Mouse (Mus musculus): ENCODE data around the gene Iqsec2. TPM values are rescaled to one million over a fixed set of nuclear protein-coding genes. Genes with fewer than 3 reads are reported as not detected.
"Not testable (repeated sequence)": the region's sequence is repeated elsewhere in the genome, so short reads cannot be mapped to it uniquely, and the experiment has no call there.

Iqsec2 gene
- total and polyA plus RNA-seq, 2 experiments from 2014 or later, result 7.5 to 23.2 TPM

- WGBS, result 91% methylated on average over 4 of the region's 6 CpGs
Observed at GRCm38 (mm10) chrX:152223313-152223712, 79.2 kb downstream of the Iqsec2 start.

GRCm38 (mm10) chrX:152224280-152224679, 80.2 kb downstream of the Iqsec2 start:
- no peak overlapping the region for H3K4me3 ChIP-seq (ENCODE audit: low read depth, low read length)
- H3K4me1 ChIP-seq (ENCODE audit: insufficient read depth), result no peaks in the 10 kb centered on the region
- no peak for ATAC-seq
- H3K27ac ChIP-seq (ENCODE audit: low read depth, low read length), result no peak overlapping the region
- 71% methylated on average over 5 of the region's 5 CpGs for WGBS
- no peaks in the 10 kb centered on the region for H3K9me3 ChIP-seq (ENCODE audit: low read length)
- no peak for DNase-seq
- no peak overlapping the region for H3K9ac ChIP-seq
- TF ChIP-seq CTCF (IDR thresholded peaks at IDR 0.05; ENCODE audit: low read depth), result no peak
- no peaks in the 10 kb centered on the region; the same call in 1 of the 2 replicates for H3K27me3 ChIP-seq (ENCODE audit: insufficient read depth, low read length)
- no peak overlapping the region for H3K4me2 ChIP-seq (ENCODE audit: low read depth)
- H3K36me3 ChIP-seq (ENCODE audit: insufficient read depth), result 0 out of 2 replicates have a peak, but pooled peaks cover 5% of the 10 kb centered on the region

More at GRCm38 (mm10) chrX:152223313-152223712, 79.2 kb downstream of the Iqsec2 start:
- H3K4me2 ChIP-seq (ENCODE audit: low read depth), result no peak overlapping the region
- no peak overlapping the region for H3K27ac ChIP-seq (ENCODE audit: low read depth, low read length)
- no peaks in the 10 kb centered on the region for H3K9me3 ChIP-seq (ENCODE audit: low read length)
- no peak overlapping the region for H3K4me3 ChIP-seq (ENCODE audit: low read depth, low read length)
- 0 out of 2 replicates have a peak, but pooled peaks cover 5% of the 10 kb centered on the region for H3K36me3 ChIP-seq (ENCODE audit: insufficient read depth)
- TF ChIP-seq CTCF (IDR thresholded peaks at IDR 0.05; ENCODE audit: low read depth), result no peak
- H3K27me3 ChIP-seq (ENCODE audit: insufficient read depth, low read length), result no peaks in the 10 kb centered on the region; the same call in 1 of the 2 replicates
- DNase-seq (no peak), ATAC-seq (no peak)
- H3K9ac ChIP-seq, result no peak overlapping the region
- H3K4me1 ChIP-seq (ENCODE audit: insufficient read depth), result no peaks in the 10 kb centered on the region

- Histone ChIP-seq H3K4me1 (ENCODE audit: insufficient read depth) (no peaks in the 10 kb centered on the region; the same call in 1 of the 2 replicates), H3K36me3 (ENCODE audit: insufficient read depth) (peaks cover 6% of the 10 kb centered on the region; the same call in 1 of the 2 replicates), H3K27me3 (ENCODE audit: insufficient read depth, low read length) (no peaks in the 10 kb centered on the region), H3K4me2 (ENCODE audit: low read depth) (peak within 1 kb of the TSS; percentile 74), H3K27ac (ENCODE audit: low read depth, low read length) (peak within 1 kb of the TSS; percentile 83), H3K9me3 (ENCODE audit: low read length) (no peaks in the 10 kb centered on the region), H3K4me3 (ENCODE audit: low read depth, low read length) (peak within 1 kb of the TSS; percentile 82), H3K9ac (peak within 1 kb of the TSS; percentile 88)
- ATAC-seq, result peak; percentile 98
- peak; percentile 99 for DNase-seq
- TF ChIP-seq CTCF (IDR thresholded peaks at IDR 0.05; ENCODE audit: low read depth), result no peak
- WGBS, result 2% methylated on average over 68 of the region's 69 CpGs
Observed at GRCm38 (mm10) chrX:152232781-152233763, 89.0 kb downstream of the Iqsec2 start, which contains the start of gene Kdm5c. Gene Kdm5c (plus strand): TSS chrX:152233020.

GRCm38 (mm10) chrX:152234125-152234524, 90.1 kb downstream of the Iqsec2 start:
- DNase-seq, result no peak
- H3K9me3 ChIP-seq (ENCODE audit: low read length), result no peaks in the 10 kb centered on the region
- H3K9ac ChIP-seq, result peak overlapping the region; percentile 88
- no peak for TF ChIP-seq CTCF (IDR thresholded peaks at IDR 0.05; ENCODE audit: low read depth)
- WGBS, result 36% methylated on average over 3 of the region's 3 CpGs
- H3K4me1 ChIP-seq (ENCODE audit: insufficient read depth), result no peaks in the 10 kb centered on the region; the same call in 1 of the 2 replicates
- peaks cover 14% of the 10 kb centered on the region; the same call in 1 of the 2 replicates for H3K36me3 ChIP-seq (ENCODE audit: insufficient read depth)
- no peak overlapping the region for H3K27ac ChIP-seq (ENCODE audit: low read depth, low read length)
- H3K4me3 ChIP-seq (ENCODE audit: low read depth, low read length), result peak overlapping the region; percentile 82
- peak overlapping the region; percentile 74 for H3K4me2 ChIP-seq (ENCODE audit: low read depth)
- no peak for ATAC-seq
- H3K27me3 ChIP-seq (ENCODE audit: insufficient read depth, low read length), result no peaks in the 10 kb centered on the region

GRCm38 (mm10) chrX:152235758-152236157, 91.7 kb downstream of the Iqsec2 start:
- no peak for TF ChIP-seq CTCF (IDR thresholded peaks at IDR 0.05; ENCODE audit: low read depth)
- Histone ChIP-seq H3K4me2 (ENCODE audit: low read depth) (0 out of 2 replicates have a peak overlapping the region, but pooled peaks have one; percentile 74), H3K27me3 (ENCODE audit: insufficient read depth, low read length) (no peaks in the 10 kb centered on the region), H3K36me3 (ENCODE audit: insufficient read depth) (peaks cover 28% of the 10 kb centered on the region), H3K9ac (no peak overlapping the region), H3K27ac (ENCODE audit: low read depth, low read length) (no peak overlapping the region), H3K9me3 (ENCODE audit: low read length) (no peaks in the 10 kb centered on the region), H3K4me3 (ENCODE audit: low read depth, low read length) (no peak overlapping the region), H3K4me1 (ENCODE audit: insufficient read depth) (no peaks in the 10 kb centered on the region; the same call in 1 of the 2 replicates)
- WGBS, result 88% methylated on average over 2 of the region's 2 CpGs
- DNase-seq, result no peak
- ATAC-seq, result no peak

- not testable (repeated sequence) for ATAC-seq; H3K27ac ChIP-seq (ENCODE audit: low read depth, low read length); DNase-seq; H3K9ac ChIP-seq; H3K4me3 ChIP-seq (ENCODE audit: low read depth, low read length); H3K27me3 ChIP-seq (ENCODE audit: insufficient read depth, low read length); H3K4me2 ChIP-seq (ENCODE audit: low read depth); H3K9me3 ChIP-seq (ENCODE audit: low read length); H3K4me1 ChIP-seq (ENCODE audit: insufficient read depth)
- WGBS, result 69% methylated on average over 6 of the region's 6 CpGs
- 0 out of 2 replicates have a peak, but pooled peaks have one; percentile 4 for TF ChIP-seq CTCF (IDR thresholded peaks at IDR 0.05; ENCODE audit: low read depth)
- H3K36me3 ChIP-seq (ENCODE audit: insufficient read depth), result peaks cover 80% of the 10 kb centered on the region
Observed at GRCm38 (mm10) chrX:152243140-152243539, 99.1 kb downstream of the Iqsec2 start.
